Mouse (Mus musculus) midbrain, embryonic 14.5 days (tissue): Measurements from ENCODE around the gene Nhsl2. TPM values are rescaled to one million over a fixed set of nuclear protein-coding genes. Genes with fewer than 3 reads are reported as not detected.

Source experiments
- ATAC-seq: fragments of 200-750 bp; cut with Nextera tagmentation; 2 replicates; pipeline ENCODE4 v1.8.0; 2017; ENCODE audit warnings: moderate number of reproducible peaks, moderate library complexity; ENCODE audit not compliant: low FRiP score, low TSS enrichment
- DNase-seq: peaks from one replicate; pipeline ENCODE4 v3.0.0-alpha.2; 2015
- H3K27ac ChIP-seq: fragments of 300-500 bp; sonication (generic); replicated peaks from 2 replicates; pipeline ENCODE4 v1.5.1; 2014; ENCODE audit warnings: mild to moderate bottlenecking, low read depth, low read length, moderate library complexity
- H3K27me3 ChIP-seq: fragments of 300-500 bp; sonication (generic); 2 replicates; pipeline ENCODE4 v1.6.1; 2014; ENCODE audit warnings: low read length, control low read depth, mixed read lengths; ENCODE audit not compliant: control insufficient read depth, insufficient read depth
- H3K36me3 ChIP-seq: fragments of 300-500 bp; sonication (generic); 2 replicates; pipeline ENCODE4 v1.6.1; 2014; ENCODE audit warnings: low read length, control low read depth; ENCODE audit not compliant: control insufficient read depth, insufficient read depth
- H3K4me1 ChIP-seq: fragments of 300-500 bp; sonication (generic); 2 replicates; pipeline ENCODE4 v1.6.1; 2014; ENCODE audit warnings: mild to moderate bottlenecking, antibody characterized with exemption, low read length, control low read depth; ENCODE audit not compliant: control insufficient read depth, insufficient read depth
- H3K4me2 ChIP-seq: fragments of 300-500 bp; sonication (generic); 2 replicates; pipeline ENCODE4 v1.6.1; 2014; ENCODE audit warnings: mild to moderate bottlenecking, low read length, moderate library complexity
- H3K4me3 ChIP-seq: fragments of 300-500 bp; sonication (generic); replicated peaks from 2 replicates; pipeline ENCODE4 v1.5.1; 2014; ENCODE audit warnings: low read depth, low read length
- H3K9ac ChIP-seq: fragments of 300-500 bp; sonication (generic); replicated peaks from 2 replicates; pipeline ENCODE4 v1.6.1; 2014; ENCODE audit warnings: mild to moderate bottlenecking, low read length, moderate library complexity
- H3K9me3 ChIP-seq: fragments of 300-500 bp; sonication (generic); 2 replicates; pipeline ENCODE4 v1.6.1; 2016; ENCODE audit warnings: low read length, control low read depth, mixed read lengths; ENCODE audit not compliant: control insufficient read depth
- WGBS: fragments of 180-500 bp; shearing (Covaris S2); extraction: QIAGEN DNeasy Blood & Tissue Kit; methylation state at CpG from one replicate; pipeline ENCODE4 v1.1.7; 2014; 5-methylcytosine and 5-hydroxymethylcytosine counted together
- polyA plus RNA-seq: library from polyadenylated mRNA; unstranded; fragments of >200 nt; fragmentation: Nextera tagmentation; extraction: Ambion mirVana; gene quantifications from 2 replicates; pipeline ENCODE4 v1.2.1, GENCODE M21; 2014

The Nhsl2 gene
- polyA plus RNA-seq, 1 experiment from 2014 or later: 7.8 TPM

DNA sequence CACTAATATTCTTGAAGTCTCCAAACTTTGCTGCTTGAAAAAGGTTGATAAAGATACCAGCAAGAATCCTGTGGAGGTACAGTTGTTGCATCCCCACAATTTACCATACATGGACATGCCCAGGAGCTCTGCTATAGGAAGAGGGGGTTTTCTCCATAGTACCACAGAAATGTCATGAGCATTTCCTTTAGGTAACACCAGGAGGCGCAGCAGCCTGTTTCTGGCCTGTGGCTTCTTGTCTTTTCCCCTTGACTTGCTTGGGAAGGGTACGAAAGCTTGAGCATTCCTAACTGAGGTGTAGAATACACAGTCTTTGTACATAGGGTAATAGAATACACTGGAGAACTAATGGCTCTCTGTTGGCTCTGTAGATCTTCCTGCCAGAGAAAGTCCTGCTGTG, 132.3 kb downstream of the Nhsl2 start:
- no peaks in the 10 kb centered on the region for H3K27me3 ChIP-seq
- H3K9me3 ChIP-seq: no peaks in the 10 kb centered on the region
- no peak overlapping the region for H3K4me3 ChIP-seq
- H3K4me1 ChIP-seq: no peaks in the 10 kb centered on the region
- H3K9ac ChIP-seq: no peak overlapping the region
- WGBS: 33% methylated on average over 2 of the region's 2 CpGs
- no peak for ATAC-seq
- H3K4me2 ChIP-seq: no peak overlapping the region
- no peak overlapping the region for H3K27ac ChIP-seq
- peak; percentile 27 for DNase-seq
- H3K36me3 ChIP-seq: no peaks in the 10 kb centered on the region

- H3K9ac ChIP-seq: no peak overlapping the region
- no peak overlapping the region for H3K4me3 ChIP-seq
- no peaks in the 10 kb centered on the region for H3K36me3 ChIP-seq
- DNase-seq: no peak
- H3K9me3 ChIP-seq: no peaks in the 10 kb centered on the region
- H3K4me2 ChIP-seq: no peak overlapping the region
- 80% methylated on average over 6 of the region's 6 CpGs for WGBS
- ATAC-seq: no peak
- H3K27me3 ChIP-seq: no peaks in the 10 kb centered on the region
- no peaks in the 10 kb centered on the region for H3K4me1 ChIP-seq
- no peak overlapping the region for H3K27ac ChIP-seq
Observed at GRCm38 (mm10) chrX:101983638-101984037, 134.5 kb downstream of the Nhsl2 start.

GRCm38 (mm10) chrX:101986657-101987367, 137.6 kb downstream of the Nhsl2 start:
- WGBS: 29% methylated on average over 9 of the region's 9 CpGs
- Histone ChIP-seq H3K4me3 (no peak overlapping the region), H3K9me3 (no peaks in the 10 kb centered on the region), H3K9ac (no peak overlapping the region), H3K4me2 (no peak overlapping the region), H3K4me1 (no peaks in the 10 kb centered on the region), H3K27me3 (no peaks in the 10 kb centered on the region), H3K27ac (no peak overlapping the region), H3K36me3 (no peaks in the 10 kb centered on the region)
- no peak for ATAC-seq
- peak; percentile 59 for DNase-seq

DNA sequence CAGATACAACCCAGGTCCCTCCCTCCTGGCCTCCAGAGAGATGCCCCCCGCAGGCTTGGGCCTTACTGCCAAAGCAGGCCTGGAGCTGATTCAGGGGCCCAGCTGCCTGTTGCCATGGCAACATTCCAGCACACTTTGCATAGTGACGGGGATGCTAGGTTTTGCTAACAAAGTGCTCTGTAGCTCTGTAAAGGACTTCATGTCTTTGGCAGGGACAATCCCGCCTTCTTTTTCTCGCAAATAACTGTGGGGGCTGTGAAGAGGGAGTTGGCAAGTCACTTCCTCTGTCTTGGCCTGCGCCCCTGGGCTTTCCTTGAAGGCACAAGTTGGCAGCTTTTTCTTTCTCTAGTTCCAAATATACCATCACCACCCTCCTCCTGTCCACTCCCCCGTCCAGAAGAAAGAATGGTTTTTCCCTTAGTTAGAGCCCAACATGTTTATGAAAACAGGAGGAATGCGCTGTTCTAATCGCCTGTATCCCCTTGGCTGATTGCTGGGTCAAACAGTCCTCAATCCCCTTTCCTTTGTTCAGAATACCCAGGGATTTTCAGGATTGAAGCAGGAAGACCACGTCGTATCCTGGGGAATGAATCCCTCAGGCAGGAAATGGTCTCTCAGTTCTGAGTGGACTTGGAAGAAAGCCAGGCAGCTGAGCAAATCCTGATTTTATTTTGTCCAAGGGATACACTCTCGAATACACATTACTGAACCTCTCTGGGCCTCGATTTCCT, 144.8 kb downstream of the Nhsl2 start:
- DNase-seq (peak; percentile 84), ATAC-seq (peak; percentile 82)
- Histone ChIP-seq H3K4me3 (no peak overlapping the region), H3K4me2 (no peak overlapping the region), H3K27me3 (no peaks in the 10 kb centered on the region), H3K9ac (no peak overlapping the region), H3K9me3 (no peaks in the 10 kb centered on the region), H3K4me1 (no peaks in the 10 kb centered on the region), H3K27ac (peak overlapping the region; percentile 73), H3K36me3 (no peaks in the 10 kb centered on the region)
- 24% methylated on average over 12 of the region's 12 CpGs for WGBS

DNA sequence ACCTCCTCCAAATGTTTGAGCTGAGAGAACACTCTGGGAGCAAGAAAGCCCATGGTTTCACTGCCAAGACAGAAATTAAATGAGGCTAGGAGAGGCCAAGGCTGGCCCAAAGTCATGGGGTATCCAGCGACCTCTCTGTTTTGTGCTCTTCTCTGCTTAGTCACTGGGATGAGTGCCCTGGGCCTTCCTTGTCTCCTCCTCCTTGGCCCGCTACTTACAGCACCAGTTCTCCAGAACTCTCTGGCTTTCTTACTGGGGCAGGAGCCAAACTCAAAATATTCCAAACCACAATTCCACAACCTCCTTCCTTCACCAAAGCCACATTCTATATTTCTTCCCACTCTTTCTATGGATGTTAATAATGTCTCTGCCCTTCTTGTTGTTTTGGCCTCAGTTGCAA, 147.5 kb downstream of the Nhsl2 start:
- Histone ChIP-seq H3K27ac (no peak overlapping the region), H3K4me2 (no peak overlapping the region), H3K4me1 (no peaks in the 10 kb centered on the region), H3K9ac (no peak overlapping the region), H3K27me3 (peaks cover 6% of the 10 kb centered on the region), H3K36me3 (no peaks in the 10 kb centered on the region), H3K9me3 (no peaks in the 10 kb centered on the region), H3K4me3 (no peak overlapping the region)
- 84% methylated on average over 2 of the region's 2 CpGs for WGBS
- DNase-seq (no peak), ATAC-seq (no peak)

DNA sequence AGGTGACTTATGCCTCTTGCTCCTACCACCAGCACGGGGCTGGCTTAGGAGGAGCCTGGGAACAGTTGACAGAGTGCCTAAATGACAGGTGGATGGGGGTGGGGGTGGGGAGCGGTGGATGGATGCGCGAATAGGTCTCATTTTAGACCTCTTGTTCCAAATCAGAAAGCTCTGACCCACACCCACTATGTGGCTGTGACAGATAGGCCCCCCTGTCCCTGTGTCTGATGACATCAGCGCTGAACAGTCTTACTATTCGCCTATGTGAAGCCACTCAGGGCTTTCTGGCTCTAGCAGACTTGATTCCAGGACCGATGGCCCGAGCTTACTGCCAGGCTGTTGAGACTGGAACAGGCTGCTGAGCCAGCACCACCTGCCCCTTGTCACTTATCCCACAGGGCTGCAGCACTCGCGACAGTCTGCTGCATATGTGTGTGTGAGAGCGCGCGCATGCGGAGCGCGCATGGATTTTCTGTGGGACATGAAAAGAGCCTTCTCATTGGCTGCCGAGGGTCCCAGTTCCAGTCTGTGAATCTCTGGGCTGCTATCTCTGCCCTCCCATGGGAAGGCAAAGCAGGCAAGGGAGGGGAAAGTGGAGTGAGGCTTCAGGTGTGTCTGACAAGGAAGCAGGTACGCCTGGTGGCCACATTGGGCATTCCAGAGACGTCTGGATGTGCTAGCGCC, 154.6 kb downstream of the Nhsl2 start:
- ATAC-seq: peak; percentile 62; the same call in 1 of the 2 replicates
- Histone ChIP-seq H3K9me3 (no peaks in the 10 kb centered on the region), H3K27me3 (peaks cover 31% of the 10 kb centered on the region), H3K4me3 (peak overlapping the region; percentile 31), H3K36me3 (no peaks in the 10 kb centered on the region), H3K27ac (no peak overlapping the region), H3K4me2 (peak overlapping the region; percentile 53), H3K9ac (peak overlapping the region; percentile 36; the same call in 1 of the 2 replicates), H3K4me1 (0 out of 2 replicates have a peak, but pooled peaks cover 4% of the 10 kb centered on the region)
- 24% methylated on average over 20 of the region's 20 CpGs for WGBS
- peak; percentile 72 for DNase-seq

GRCm38 (mm10) chrX:102004370-102004769, 155.2 kb downstream of the Nhsl2 start:
- Histone ChIP-seq H3K27me3 (peaks cover 31% of the 10 kb centered on the region), H3K36me3 (no peaks in the 10 kb centered on the region), H3K27ac (no peak overlapping the region), H3K9ac (no peak overlapping the region), H3K4me3 (peak overlapping the region; percentile 31), H3K4me2 (peak overlapping the region; percentile 53), H3K4me1 (0 out of 2 replicates have a peak, but pooled peaks cover 4% of the 10 kb centered on the region), H3K9me3 (no peaks in the 10 kb centered on the region)
- ATAC-seq (0 out of 2 replicates have a peak, but pooled peaks have one; percentile 24), DNase-seq (no peak)
- WGBS: 16% methylated on average over 7 of the region's 7 CpGs

GRCm38 (mm10) chrX:102005141-102005641, 156.0 kb downstream of the Nhsl2 start:
- Histone ChIP-seq H3K4me3 (peak overlapping the region; percentile 31), H3K27ac (no peak overlapping the region), H3K9ac (no peak overlapping the region), H3K27me3 (peaks cover 31% of the 10 kb centered on the region), H3K4me2 (peak overlapping the region; percentile 53), H3K36me3 (no peaks in the 10 kb centered on the region), H3K9me3 (no peaks in the 10 kb centered on the region), H3K4me1 (0 out of 2 replicates have a peak, but pooled peaks cover 4% of the 10 kb centered on the region)
- ATAC-seq (0 out of 2 replicates have a peak, but pooled peaks have one; percentile 14), DNase-seq (no peak)
- 12% methylated on average over 8 of the region's 10 CpGs for WGBS
